Comparison of ENCODE assay signal across 9 mouse cellular contexts in the genomic region with DNA sequence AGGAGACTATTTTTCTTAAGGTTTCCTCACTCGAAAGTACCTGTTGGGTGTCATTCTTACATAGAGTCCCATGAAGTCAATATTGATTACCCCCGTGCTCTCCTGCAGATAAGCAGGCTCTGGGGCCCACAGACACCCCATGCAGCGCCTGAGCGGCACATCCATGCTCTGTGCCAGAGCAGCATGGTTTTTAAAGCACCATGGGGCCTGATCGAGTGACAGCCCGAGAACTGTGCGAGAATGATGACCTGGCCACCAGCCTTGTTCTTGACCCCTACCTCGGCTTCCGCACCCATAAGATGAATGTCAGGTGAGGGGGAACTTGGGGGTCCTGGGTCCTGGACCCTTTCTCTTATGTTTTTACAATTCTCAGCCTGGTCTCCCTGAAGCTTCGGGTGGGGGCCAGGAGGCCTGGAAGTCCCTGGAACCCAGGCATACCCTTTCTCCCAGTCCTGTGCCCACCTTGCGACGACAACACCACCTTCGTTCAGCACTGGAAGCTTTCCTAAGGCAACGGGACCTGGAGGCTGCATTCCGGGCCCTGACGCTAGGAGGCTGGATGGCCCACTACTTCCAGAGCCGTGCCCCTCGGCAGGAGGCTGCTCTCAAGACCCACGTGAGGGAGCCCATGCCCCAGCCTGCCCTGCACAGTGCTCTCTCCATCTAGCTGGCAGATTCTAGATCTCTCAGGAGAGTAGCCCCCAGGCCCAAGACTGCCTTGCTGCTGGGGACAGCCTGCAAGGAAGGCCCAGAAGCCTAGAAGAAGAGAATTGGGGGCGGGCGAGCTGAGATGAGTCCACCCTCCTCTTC. TPM values are rescaled to one million over a fixed set of nuclear protein-coding genes. Genes with fewer than 3 reads are reported as not detected.
A peak's percentile ranks its signal among the peaks of the same experiment; 100 is the strongest.
DNase-seq lines count a peak whose midpoint lies in the region; ATAC-seq and TF ChIP-seq lines count a peak whose summit lies in the region.
"Had no signal": no experiment of that assay in that cellular context is flagged by ENCODE, and none has a peak within 500 bp of the region (broad histone marks: within the 10 kb centered on the region; RNA-seq: fewer than 3 reads in every experiment).

No protein-coding gene starts in this region.

- ATAC-seq in intestine, postnatal 0 days = no peak
- ATAC-seq in neural tube, embryonic 15.5 days (ENCODE audit: low FRiP score) = no peak
- ATAC-seq: activated CD4-positive, CD25-positive, alpha-beta regulatory T cell, adult 4 months had no signal

- 75% methylated on average over 21 of the region's 21 CpGs for WGBS in intestine, postnatal 0 days
- 82% methylated on average over 21 of the region's 21 CpGs for WGBS in neural tube, embryonic 15.5 days

- 0 out of 2 replicates have a peak, but pooled peaks cover 7% of the 10 kb centered on the region for H3K4me1 ChIP-seq in intestine, postnatal 0 days (replicated peaks; ENCODE audit: control insufficient read depth, insufficient read depth, low read length)
- peaks cover 43% of the 10 kb centered on the region for H3K4me1 ChIP-seq in neural tube, embryonic 15.5 days

- H3K27ac ChIP-seq in intestine, postnatal 0 days (ENCODE audit: low read depth, low read length) = peak overlapping the region; percentile 72; the same call in 1 of the 2 replicates
- H3K27ac ChIP-seq in neural tube, embryonic 15.5 days (replicated peaks) = peak overlapping the region; percentile 96

- peak overlapping the region; percentile 65 for H3K4me2 ChIP-seq in intestine, postnatal 0 days (replicated peaks; ENCODE audit: low read depth)
- peak overlapping the region; percentile 89 for H3K4me2 ChIP-seq in neural tube, embryonic 15.5 days

- no peaks in the 10 kb centered on the region for H3K9me3 ChIP-seq in intestine, postnatal 0 days (ENCODE audit: control insufficient read depth)
- no peaks in the 10 kb centered on the region for H3K9me3 ChIP-seq in neural tube, embryonic 15.5 days (replicated peaks)

- peak; percentile 7 for DNase-seq in kidney, postnatal 14 days
- DNase-seq in kidney, postnatal 25 days = no peak
- peak; percentile 33 for DNase-seq in cerebellum, postnatal 25 days
- DNase-seq in spleen, postnatal 14 days (ENCODE audit: low spot score in 2 of 2) = no peak
- DNase-seq in left cerebral cortex, adult 11 months (ENCODE audit: low spot score) = no peak
- DNase-seq in ovary, postnatal 14 days (ENCODE audit: low spot score) = no peak

- peaks cover 32% of the 10 kb centered on the region for H3K36me3 ChIP-seq in intestine, postnatal 0 days (ENCODE audit: control insufficient read depth, insufficient read depth)
- H3K36me3 ChIP-seq in neural tube, embryonic 15.5 days = peaks cover 18% of the 10 kb centered on the region

- H3K9ac ChIP-seq in intestine, postnatal 0 days (ENCODE audit: low read depth, low read length) = no peak overlapping the region
- H3K9ac ChIP-seq in neural tube, embryonic 15.5 days (replicated peaks) = peak overlapping the region; percentile 92

- no peaks in the 10 kb centered on the region for H3K27me3 ChIP-seq in intestine, postnatal 0 days (replicated peaks; ENCODE audit: control insufficient read depth, insufficient read depth, low read length)
- H3K27me3 ChIP-seq in neural tube, embryonic 15.5 days (replicated peaks) = no peaks in the 10 kb centered on the region

- no peak for TF ChIP-seq CTCF in intestine, postnatal 0 days (IDR thresholded peaks at IDR 0.05; ENCODE audit: low read depth)

- H3K4me3 ChIP-seq in intestine, postnatal 0 days (ENCODE audit: low read depth, low read length) = no peak overlapping the region; the same call in 1 of the 2 replicates
- peak overlapping the region; percentile 81 for H3K4me3 ChIP-seq in neural tube, embryonic 15.5 days (replicated peaks)

RNA-seq across cellular contexts. Expression of a gene that starts 2.0 kb away (rescaled TPM):
- polyA plus RNA-seq in intestine, postnatal 0 days (2015; fragmentation: Nextera tagmentation; extraction: Ambion mirVana) = 35.8 and 40.2 TPM in 2 replicates
- polyA plus RNA-seq in neural tube, embryonic 15.5 days (2015; fragmentation: Nextera tagmentation; extraction: Ambion mirVana) = 56.9 and 58.2 TPM in 2 replicates

RNA-seq across cellular contexts. Expression of a gene that starts 11.0 kb away (rescaled TPM):
- polyA plus RNA-seq in intestine, postnatal 0 days (2015; fragmentation: Nextera tagmentation; extraction: Ambion mirVana) = 48.5 and 48.8 TPM in 2 replicates
- 26.3 and 38.6 TPM in 2 replicates for polyA plus RNA-seq in neural tube, embryonic 15.5 days (2015; fragmentation: Nextera tagmentation; extraction: Ambion mirVana)

RNA-seq across cellular contexts. Expression of a gene that starts 16.8 kb away (rescaled TPM):
- 20.7 and 21.5 TPM in 2 replicates for polyA plus RNA-seq in intestine, postnatal 0 days (2015; fragmentation: Nextera tagmentation; extraction: Ambion mirVana)
- polyA plus RNA-seq in neural tube, embryonic 15.5 days (2015; fragmentation: Nextera tagmentation; extraction: Ambion mirVana) = 0.13 and 0.14 TPM in 2 replicates
- polyA plus RNA-seq: activated CD4-positive, CD25-positive, alpha-beta regulatory T cell, adult 4 months had no signal

RNA-seq across cellular contexts. Expression of a gene that starts 29.2 kb away (rescaled TPM):
- polyA plus RNA-seq in intestine, postnatal 0 days (2015; fragmentation: Nextera tagmentation; extraction: Ambion mirVana) = not detected in 2 replicates
- polyA plus RNA-seq in neural tube, embryonic 15.5 days (2015; fragmentation: Nextera tagmentation; extraction: Ambion mirVana) = not detected in 2 replicates
- polyA plus RNA-seq: activated CD4-positive, CD25-positive, alpha-beta regulatory T cell, adult 4 months had no signal

RNA-seq across cellular contexts. Expression of a gene that starts 40.8 kb away (rescaled TPM):
- 0.12 and 0.30 TPM in 2 replicates for polyA plus RNA-seq in intestine, postnatal 0 days (2015; fragmentation: Nextera tagmentation; extraction: Ambion mirVana)
- polyA plus RNA-seq in neural tube, embryonic 15.5 days (2015; fragmentation: Nextera tagmentation; extraction: Ambion mirVana) = 0.90 and 1.0 TPM in 2 replicates
- polyA plus RNA-seq: activated CD4-positive, CD25-positive, alpha-beta regulatory T cell, adult 4 months had no signal

Comparison
In these comparisons a context has a peak if more than half of its experiments do, and no peak if none do; other contexts are left out.
1. DNase-seq: peak in kidney, postnatal 14 days (single experiment) and cerebellum, postnatal 25 days (2 of 2); none in kidney, postnatal 25 days (0 of 2), spleen, postnatal 14 days (0 of 2), left cerebral cortex, adult 11 months (single experiment) and ovary, postnatal 14 days (single experiment).
2. RNA of a gene that starts 16.8 kb away (polyA plus RNA-seq): 20.7 to 21.5 TPM in intestine, postnatal 0 days; 0.13 to 0.14 TPM in neural tube, embryonic 15.5 days; every median in the first group is over 10 times any median in the second.